Mouse (Mus musculus) heart, adult 2 months (tissue): ENCODE measurements around the gene Capn11. TPM values are rescaled to one million over a fixed set of nuclear protein-coding genes. Genes with fewer than 3 reads are reported as not detected.

Experiments used
- DNase-seq, 2 experiments: peaks; one replicate each; pipeline ENCODE4 v3.0.0; 2021
- H3K27ac ChIP-seq: fragments of 200-600 bp; 2 replicates; pipeline ENCODE4 v1.8.1; 2022
- H3K27me3 ChIP-seq: fragments of 200-500 bp; 2 replicates; pipeline ENCODE4 v1.6.1; 2012; ENCODE audit warnings: mild to moderate bottlenecking, low read length, inconsistent platforms, mixed read lengths; ENCODE audit not compliant: control insufficient read depth, insufficient read depth
- H3K36me3 ChIP-seq: fragments of 200-500 bp; 2 replicates; pipeline ENCODE4 v1.6.1; 2012; ENCODE audit warnings: low read length, inconsistent platforms; ENCODE audit not compliant: control insufficient read depth, insufficient read depth
- H3K4me1 ChIP-seq: fragments of 200-500 bp; 2 replicates; pipeline ENCODE4 v1.6.1; 2011; ENCODE audit warnings: low read length; ENCODE audit not compliant: control insufficient read depth, insufficient read depth
- H3K4me3 ChIP-seq: fragments of 200-600 bp; 2 replicates; pipeline ENCODE4 v1.8.1; 2022
- H3K79me2 ChIP-seq: fragments of 200-500 bp; replicated peaks from 2 replicates; pipeline ENCODE4 v1.6.1; 2012; ENCODE audit warnings: mild to moderate bottlenecking, inconsistent platforms, low read length, moderate library complexity, mixed read lengths; ENCODE audit not compliant: control insufficient read depth, insufficient read depth
- H3K9ac ChIP-seq: fragments of 200-500 bp; 2 replicates; pipeline ENCODE4 v1.6.1; 2012; ENCODE audit warnings: low read depth, mild to moderate bottlenecking, control low read depth, inconsistent platforms, low read length, mixed read lengths
- CTCF ChIP-seq: fragments of 200-600 bp; IDR thresholded peaks from 2 replicates; pipeline ENCODE4 v1.8.1; 2022; ENCODE audit warnings: antibody characterized with exemption, mild to moderate bottlenecking, moderate library complexity
- EP300 ChIP-seq: fragments of 200-500 bp; IDR thresholded peaks from 2 replicates; pipeline ENCODE4 v1.6.1; 2011; ENCODE audit warnings: low read depth, low read length, control low read depth; ENCODE audit not compliant: insufficient read depth
- POLR2A ChIP-seq: fragments of 200-500 bp; IDR thresholded peaks from 2 replicates; pipeline ENCODE4 v1.6.1; 2011; ENCODE audit warnings: mild to moderate bottlenecking, low read depth, low read length, control low read depth; ENCODE audit not compliant: insufficient read depth
- WGBS: fragments of 180-500 bp; shearing (Covaris S2); methylation state at CpG from one replicate; pipeline ENCODE4 v1.1.7; 2018; 5-methylcytosine and 5-hydroxymethylcytosine counted together
- intact Hi-C: fragments of 180-260 bp; cut with DNase I; formaldehyde crosslinking; loops from one replicate; pipeline ENCODE4 v1.15.1; 2025
- polyA plus RNA-seq: library from polyadenylated mRNA; depleted of rRNA; stranded (reverse); fragments of >200 nt; gene quantifications from 2 replicates; pipeline ENCODE4 v1.2.3, GENCODE M21; 2012
- total RNA-seq, 2 experiments: library from RNA; stranded (reverse); gene quantifications; 2 replicates each; pipeline ENCODE4 v1.2.3; 2021

Capn11 gene
- total and polyA plus RNA-seq, 3 experiments = 0.59 TPM; not detected in 2

DNA sequence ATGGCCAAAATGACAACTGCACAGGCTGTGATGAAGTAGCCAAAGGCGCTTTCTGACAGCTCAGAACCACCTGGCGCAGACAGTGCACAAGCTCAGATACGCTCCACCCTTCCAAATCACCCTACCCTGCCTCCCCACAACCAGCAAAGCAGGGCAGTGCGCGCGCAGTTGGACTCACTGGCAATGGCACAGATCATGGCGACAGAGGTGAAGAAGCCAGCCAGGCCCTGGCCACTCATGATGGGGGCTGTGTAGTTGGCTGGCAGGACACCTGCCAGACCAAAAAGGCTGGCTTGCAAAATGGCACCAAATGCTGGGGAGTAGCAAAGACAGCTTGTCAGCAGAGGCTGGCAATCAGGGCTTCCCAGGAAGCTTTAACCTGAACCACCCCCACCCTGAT, 69.9 kb downstream of the Capn11 start:
- Histone ChIP-seq H3K9ac (no peak overlapping the region), H3K27me3 (no peaks in the 10 kb centered on the region), H3K4me1 (peaks cover 36% of the 10 kb centered on the region), H3K27ac (no peak overlapping the region), H3K36me3 (peaks cover 7% of the 10 kb centered on the region; the same call in 1 of the 2 replicates), H3K4me3 (no peak overlapping the region), H3K79me2 (no peaks in the 10 kb centered on the region)
- DNase-seq = no peak
- WGBS = 93% methylated on average over 7 of the region's 7 CpGs
- intact Hi-C loops = loop anchor here (10.0 kb wide), 2 partner anchors 296 to 566 kb away; partner anchors contain the start of gene Mad2l1bp
- TF ChIP-seq CTCF = no peak

DNA sequence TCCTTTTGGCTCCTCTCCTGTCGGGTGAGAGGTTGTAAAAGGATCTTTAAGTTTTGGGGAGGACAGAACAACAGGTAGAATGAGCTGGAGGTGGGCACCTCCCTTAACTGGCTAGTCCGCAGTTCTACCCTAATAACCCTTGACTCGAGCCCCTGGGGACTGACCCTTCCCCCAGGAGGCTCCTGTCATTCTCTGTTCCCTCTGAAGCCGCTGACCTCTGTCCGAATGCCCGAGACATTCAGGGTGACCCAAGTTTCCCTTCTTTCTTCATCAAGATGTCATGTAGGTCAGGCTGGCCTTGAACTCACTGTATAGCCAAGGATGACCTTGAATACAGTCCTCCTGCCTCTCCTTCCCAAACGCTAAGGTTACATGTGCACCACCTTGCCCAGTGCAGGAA, 70.8 kb downstream of the Capn11 start:
- TF ChIP-seq CTCF (no peak), POLR2A (no peak), EP300 (no peak)
- no peak overlapping the region for H3K27ac ChIP-seq

DNA sequence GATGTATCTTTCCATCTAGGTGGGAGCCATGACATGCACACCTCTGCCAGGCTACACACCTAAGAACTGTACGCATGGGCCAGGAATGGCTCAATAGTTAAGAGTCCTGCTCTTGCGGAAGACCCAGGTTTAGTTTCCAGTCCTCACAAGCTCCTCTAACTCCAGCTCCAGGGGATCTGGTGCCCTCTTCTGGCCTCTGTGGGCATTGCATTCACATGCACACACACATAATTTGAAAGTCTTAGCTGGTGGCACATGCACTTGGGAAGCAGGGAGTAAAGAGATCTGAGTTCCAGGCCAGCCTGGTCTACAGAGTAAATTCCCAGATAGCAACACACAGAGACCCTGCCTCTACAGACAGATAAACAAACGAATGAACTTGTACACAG, 72.7 kb downstream of the Capn11 start:
- DNase-seq = peak in 1 of 2 experiments; percentile 45
- peak overlapping the region; percentile 90; the same call in 1 of the 2 replicates for H3K27ac ChIP-seq

More for the DNA sequence above, 70.8 kb downstream of the Capn11 start:
- H3K9ac ChIP-seq = no peak overlapping the region
- peaks cover 11% of the 10 kb centered on the region; the same call in 1 of the 2 replicates for H3K36me3 ChIP-seq
- peaks cover 35% of the 10 kb centered on the region for H3K4me1 ChIP-seq
- no peak for DNase-seq
- WGBS = 86% methylated on average over 7 of the region's 7 CpGs
- intact Hi-C loops = loop anchor here (10.0 kb wide), 2 partner anchors 296 to 566 kb away; partner anchors contain the start of gene Mad2l1bp
- H3K4me3 ChIP-seq = no peak overlapping the region
- H3K79me2 ChIP-seq = no peaks in the 10 kb centered on the region
- no peaks in the 10 kb centered on the region for H3K27me3 ChIP-seq

DNA sequence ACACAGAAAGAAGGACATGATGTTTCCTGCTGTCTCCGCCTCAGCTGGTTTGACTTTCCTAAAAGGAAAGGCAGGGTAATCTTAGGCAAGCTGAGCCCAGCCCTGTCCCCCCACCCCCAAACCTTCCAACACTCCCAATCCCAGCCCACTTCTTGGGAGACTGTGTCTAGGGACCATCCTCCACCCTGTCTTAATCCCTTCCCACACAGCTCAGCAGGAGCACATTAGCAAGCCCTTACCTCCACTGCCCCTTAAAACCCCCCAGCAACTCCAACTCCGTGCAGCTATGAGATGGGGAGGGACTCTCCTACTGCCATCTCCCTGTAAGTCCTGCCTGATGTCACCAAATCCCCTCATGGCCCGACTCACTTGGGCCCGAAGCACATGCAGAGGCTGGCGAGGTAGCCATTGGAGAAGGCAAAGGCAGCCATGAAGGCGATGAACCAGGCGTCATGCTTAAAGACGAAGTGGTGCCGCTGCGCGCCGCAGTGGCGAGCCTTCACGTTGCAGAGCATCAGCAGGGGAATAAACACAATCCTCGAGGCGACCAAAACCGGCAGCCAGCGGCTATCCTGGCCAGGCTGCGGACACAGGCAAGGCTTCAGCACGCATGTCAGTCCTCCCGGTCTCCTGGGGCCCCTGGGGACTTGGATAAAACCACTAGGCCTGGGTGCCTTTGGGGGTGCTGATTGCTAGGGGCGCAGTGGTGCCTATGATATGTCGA, 73.2 kb downstream of the Capn11 start:
- intact Hi-C loops = loop anchor here (2.0 to 10.0 kb wide), 4 partner anchors 13 to 569 kb away; partner anchors contain the start of genes Mad2l1bp and Slc29a1
- TF ChIP-seq EP300 (0 out of 2 replicates have a peak, but pooled peaks have one; percentile 8), POLR2A (no peak)
- Histone ChIP-seq H3K27ac (peak overlapping the region; percentile 90), H3K36me3 (peaks cover 11% of the 10 kb centered on the region; the same call in 1 of the 2 replicates), H3K4me1 (peaks cover 27% of the 10 kb centered on the region), H3K9ac (peak overlapping the region; percentile 51), H3K27me3 (no peaks in the 10 kb centered on the region), H3K79me2 (no peaks in the 10 kb centered on the region), H3K4me3 (peak overlapping the region; percentile 9; the same call in 1 of the 2 replicates)
- 55% methylated on average over 23 of the region's 23 CpGs for WGBS
- DNase-seq = peak in 1 of 2 experiments; percentile 37

More for the DNA sequence above, 72.7 kb downstream of the Capn11 start:
- H3K4me3 ChIP-seq = no peak overlapping the region
- H3K9ac ChIP-seq = no peak overlapping the region
- no peaks in the 10 kb centered on the region for H3K79me2 ChIP-seq
- intact Hi-C loops = loop anchor here (10.0 kb wide), 2 partner anchors 298 to 568 kb away; partner anchors contain the start of gene Mad2l1bp
- no peaks in the 10 kb centered on the region for H3K27me3 ChIP-seq
- H3K4me1 ChIP-seq = peaks cover 29% of the 10 kb centered on the region
- H3K36me3 ChIP-seq = peaks cover 11% of the 10 kb centered on the region; the same call in 1 of the 2 replicates
- TF ChIP-seq POLR2A = no peak
- peak; percentile 61 for TF ChIP-seq CTCF
- WGBS = 100% methylated on average over 3 of the region's 3 CpGs

DNA sequence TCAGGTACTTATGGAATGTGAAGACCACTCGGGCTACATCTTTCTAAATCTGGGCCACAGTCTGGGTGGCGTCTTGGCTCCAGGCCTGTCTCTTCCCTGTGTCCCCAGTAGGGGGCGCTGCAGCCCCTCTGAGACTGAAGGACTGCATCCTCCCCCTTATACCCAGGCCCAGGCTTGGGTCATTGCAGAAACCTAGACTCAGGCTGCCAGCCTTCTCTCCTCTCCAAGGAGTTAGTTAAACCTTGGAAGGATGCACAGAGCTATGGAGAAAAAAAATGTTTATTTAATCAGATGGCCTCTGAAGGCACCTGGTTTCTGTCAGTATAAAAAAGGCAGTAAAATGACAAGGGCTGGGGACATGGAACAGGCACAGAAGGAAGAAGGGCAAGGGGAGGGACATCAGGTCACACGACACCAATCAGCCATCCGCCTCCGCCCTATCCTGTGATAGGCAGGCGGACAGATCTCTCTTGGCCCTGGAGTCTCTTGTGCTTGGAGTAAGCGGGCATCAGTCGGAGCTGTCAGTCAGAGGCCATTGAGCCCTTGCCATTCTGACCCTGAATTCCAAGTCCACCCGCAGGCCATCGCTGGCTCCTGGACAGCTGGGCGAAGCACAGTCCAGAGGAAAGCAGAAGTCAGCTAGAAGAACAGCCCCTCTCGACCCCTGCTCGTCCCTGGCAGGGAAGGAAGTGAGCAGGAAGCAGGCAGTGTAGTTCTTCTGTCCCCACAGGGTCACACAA, 74.0 kb downstream of the Capn11 start:
- Histone ChIP-seq H3K27me3 (no peaks in the 10 kb centered on the region), H3K4me1 (peaks cover 27% of the 10 kb centered on the region), H3K79me2 (no peaks in the 10 kb centered on the region), H3K27ac (peak overlapping the region; percentile 90), H3K9ac (peak overlapping the region; percentile 51), H3K4me3 (peak overlapping the region; percentile 9; the same call in 1 of the 2 replicates), H3K36me3 (peaks cover 11% of the 10 kb centered on the region; the same call in 1 of the 2 replicates)
- intact Hi-C loops = loop anchor here (1.0 to 10.0 kb wide), 6 partner anchors 11 to 570 kb away; partner anchors contain the start of genes Mad2l1bp and Slc29a1
- peak; percentile 88 for DNase-seq
- WGBS = 6% methylated on average over 14 of the region's 14 CpGs
- TF ChIP-seq CTCF (no peak; the same call in 1 of the 2 replicates), POLR2A (peak; percentile 69), EP300 (peak; percentile 39; the same call in 1 of the 2 replicates)
